Mouse (Mus musculus) midbrain, embryonic 16.5 days (tissue): ENCODE results near the gene Spata17. TPM values are rescaled to one million over a fixed set of nuclear protein-coding genes. Genes with fewer than 3 reads are reported as not detected.

Source experiments
- ATAC-seq: fragments of 200-750 bp; cut with Nextera tagmentation; 2 replicates; pipeline ENCODE4 v1.8.0; 2017; ENCODE audit warnings: moderate TSS enrichment
- H3K27ac ChIP-seq: fragments of 300-500 bp; sonication (generic); 2 replicates; pipeline ENCODE4 v1.5.1; 2014; ENCODE audit warnings: mild to moderate bottlenecking, low read length, mixed read lengths
- H3K27me3 ChIP-seq: fragments of 300-500 bp; sonication (generic); 2 replicates; pipeline ENCODE4 v1.6.1; 2014; ENCODE audit warnings: low read depth, low read length, mixed read lengths; ENCODE audit not compliant: control insufficient read depth, insufficient read depth
- H3K36me3 ChIP-seq: fragments of 300-500 bp; sonication (generic); 2 replicates; pipeline ENCODE4 v1.6.1; 2014; ENCODE audit warnings: mild to moderate bottlenecking, low read length, moderate library complexity, mixed read lengths; ENCODE audit not compliant: control insufficient read depth, insufficient read depth
- H3K4me1 ChIP-seq: fragments of 300-500 bp; sonication (generic); 2 replicates; pipeline ENCODE4 v1.6.1; 2014; ENCODE audit warnings: mild to moderate bottlenecking, low read length, mixed read lengths; ENCODE audit not compliant: control insufficient read depth, insufficient read depth
- H3K4me2 ChIP-seq: fragments of 300-500 bp; sonication (generic); 2 replicates; pipeline ENCODE4 v1.6.1; 2014; ENCODE audit warnings: mild to moderate bottlenecking, low read length, mixed read lengths
- H3K4me3 ChIP-seq: fragments of 300-500 bp; sonication (generic); 2 replicates; pipeline ENCODE4 v1.5.1; 2014; ENCODE audit warnings: low read depth, mild to moderate bottlenecking, low read length, moderate library complexity, mixed read lengths
- H3K9ac ChIP-seq: fragments of 300-500 bp; sonication (generic); 2 replicates; pipeline ENCODE4 v1.6.1; 2014; ENCODE audit warnings: low read depth, low read length, mixed read lengths
- H3K9me3 ChIP-seq: fragments of 300-500 bp; sonication (generic); replicated peaks from 2 replicates; pipeline ENCODE4 v1.6.1; 2014; ENCODE audit warnings: mild to moderate bottlenecking, low read length, mixed read lengths; ENCODE audit not compliant: control insufficient read depth, poor library complexity, severe bottlenecking
- WGBS: fragments of 180-500 bp; shearing (Covaris S2); extraction: QIAGEN DNeasy Blood & Tissue Kit; methylation state at CpG from one replicate; pipeline ENCODE4 v1.1.7; 2014; 5-methylcytosine and 5-hydroxymethylcytosine counted together
- polyA plus RNA-seq: library from polyadenylated mRNA; unstranded; fragments of >200 nt; fragmentation: Nextera tagmentation; extraction: Ambion mirVana; gene quantifications from 2 replicates; pipeline ENCODE4 v1.2.1, GENCODE M21; 2015

The Spata17 gene
- polyA plus RNA-seq, 1 experiment from 2014 or later: 2.4 TPM

DNA sequence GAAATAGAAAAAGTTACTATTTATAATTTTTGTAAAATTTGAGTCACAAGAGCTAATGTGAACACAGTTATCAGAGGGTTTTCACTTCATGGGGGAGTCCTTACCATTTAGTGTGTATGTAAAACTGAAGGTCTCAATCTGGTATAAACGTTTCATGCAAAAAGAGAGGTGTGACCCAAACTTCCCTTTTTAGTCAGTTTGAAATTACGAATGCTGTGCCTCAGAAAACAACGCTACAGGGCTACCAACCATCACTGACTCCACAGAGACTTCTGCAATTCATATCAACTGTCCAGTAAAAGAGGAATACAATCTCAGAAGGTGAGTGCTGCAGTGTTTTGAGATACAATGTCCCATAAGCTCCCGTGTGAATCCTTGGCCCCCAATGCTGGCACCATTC, 175.5 kb downstream of the Spata17 start:
- H3K27me3 ChIP-seq: no peaks in the 10 kb centered on the region
- H3K9ac ChIP-seq: no peak overlapping the region
- no peaks in the 10 kb centered on the region for H3K4me1 ChIP-seq
- H3K27ac ChIP-seq: no peak overlapping the region
- no peaks in the 10 kb centered on the region for H3K36me3 ChIP-seq
- ATAC-seq: no peak
- H3K9me3 ChIP-seq: no peaks in the 10 kb centered on the region
- no peak overlapping the region for H3K4me2 ChIP-seq
- no peak overlapping the region for H3K4me3 ChIP-seq
- WGBS: 82% methylated on average over 4 of the region's 4 CpGs

DNA sequence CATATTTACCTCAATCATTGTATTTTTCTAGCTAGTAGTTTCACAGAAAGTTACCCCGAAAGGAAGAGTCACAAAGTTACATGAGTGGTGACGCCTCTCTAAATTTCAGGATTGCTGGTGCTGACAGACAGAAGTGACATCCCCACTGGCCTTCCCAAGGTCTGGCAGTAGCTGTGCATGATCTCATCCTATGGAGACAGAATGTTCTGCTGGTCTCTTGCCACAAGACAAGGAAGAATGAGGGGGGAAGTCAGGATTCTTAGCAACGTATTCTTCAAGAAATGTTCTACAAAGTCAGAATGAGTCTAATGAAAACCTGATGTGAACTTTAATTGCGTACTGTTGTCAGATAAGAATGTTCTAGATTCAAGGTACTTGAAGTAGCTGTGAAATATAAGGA, 179.5 kb downstream of the Spata17 start:
- no peaks in the 10 kb centered on the region for H3K27me3 ChIP-seq
- H3K4me1 ChIP-seq: no peaks in the 10 kb centered on the region
- ATAC-seq: no peak
- H3K4me2 ChIP-seq: no peak overlapping the region
- no peaks in the 10 kb centered on the region for H3K36me3 ChIP-seq
- H3K9me3 ChIP-seq: no peaks in the 10 kb centered on the region
- 97% methylated on average over 4 of the region's 4 CpGs for WGBS
- no peak overlapping the region for H3K27ac ChIP-seq
- H3K4me3 ChIP-seq: no peak overlapping the region
- H3K9ac ChIP-seq: no peak overlapping the region

DNA sequence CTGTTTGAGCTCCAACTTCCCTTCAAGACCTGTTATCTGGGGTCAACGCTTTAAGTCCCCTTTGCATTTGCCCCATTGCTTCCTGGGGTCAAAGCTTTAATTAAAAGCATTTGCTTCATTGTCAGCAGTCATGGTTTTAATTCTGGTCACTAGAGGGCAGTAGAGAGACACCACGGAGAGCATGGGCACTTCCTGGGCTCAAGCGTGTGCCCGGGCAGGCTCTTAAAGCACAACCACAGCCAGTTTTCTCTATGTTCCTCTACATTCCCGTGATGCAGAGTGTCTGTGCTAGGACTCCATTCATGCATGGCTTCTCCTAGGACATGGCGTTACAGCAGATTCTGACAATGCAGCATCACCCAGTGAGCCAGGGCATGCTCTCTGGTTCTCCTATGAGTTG, 183.5 kb downstream of the Spata17 start:
- H3K4me3 ChIP-seq: no peak overlapping the region
- no peaks in the 10 kb centered on the region for H3K27me3 ChIP-seq
- H3K27ac ChIP-seq: no peak overlapping the region
- no peak overlapping the region for H3K4me2 ChIP-seq
- no peak overlapping the region for H3K9ac ChIP-seq
- no peak for ATAC-seq
- H3K4me1 ChIP-seq: no peaks in the 10 kb centered on the region
- no peaks in the 10 kb centered on the region for H3K9me3 ChIP-seq
- no peaks in the 10 kb centered on the region for H3K36me3 ChIP-seq
- 52% methylated on average over 6 of the region's 6 CpGs for WGBS

DNA sequence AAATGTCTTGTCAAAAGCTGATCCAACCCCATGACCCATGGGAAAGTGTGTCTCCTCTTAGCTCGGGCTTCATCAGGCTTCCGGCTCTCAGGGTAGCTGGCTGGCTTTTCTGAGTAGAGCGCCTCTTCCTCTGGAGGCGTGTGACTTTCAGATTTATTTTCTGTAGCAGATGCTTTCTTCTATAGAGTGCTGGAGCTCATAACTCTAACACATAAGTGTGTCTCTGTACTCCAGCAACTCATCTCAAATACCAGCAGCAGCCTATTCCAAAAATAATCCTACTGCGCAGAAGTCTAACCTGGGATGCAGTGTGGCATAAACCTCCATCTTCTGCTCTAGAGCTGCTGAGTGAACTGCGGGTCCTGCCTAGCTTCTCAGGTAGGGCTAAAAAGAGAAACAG, 186.4 kb downstream of the Spata17 start:
- no peaks in the 10 kb centered on the region for H3K9me3 ChIP-seq
- H3K4me2 ChIP-seq: no peak overlapping the region
- H3K4me3 ChIP-seq: no peak overlapping the region
- ATAC-seq: no peak
- no peak overlapping the region for H3K9ac ChIP-seq
- H3K4me1 ChIP-seq: no peaks in the 10 kb centered on the region
- WGBS: 95% methylated on average over 6 of the region's 6 CpGs
- no peaks in the 10 kb centered on the region for H3K27me3 ChIP-seq
- no peaks in the 10 kb centered on the region for H3K36me3 ChIP-seq
- H3K27ac ChIP-seq: no peak overlapping the region

DNA sequence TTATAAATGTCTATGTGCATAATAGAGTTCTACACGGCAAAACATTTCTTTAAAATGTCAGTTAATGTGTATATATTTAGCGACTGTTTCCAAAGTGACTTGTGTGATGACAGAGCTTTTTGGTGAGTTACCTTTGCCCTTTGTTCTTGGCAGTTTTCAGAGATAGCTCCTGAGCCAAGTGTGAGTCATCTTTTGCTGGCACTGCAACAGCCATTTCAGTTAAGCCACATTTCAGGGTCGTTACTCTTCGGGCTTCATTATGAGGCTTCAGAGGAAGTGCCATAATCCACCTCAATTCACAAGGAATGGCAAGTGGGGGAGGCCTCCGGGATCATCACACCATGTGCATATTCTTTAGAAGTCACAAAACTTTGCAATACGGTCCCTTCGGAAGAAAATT, 195.3 kb downstream of the Spata17 start:
- Histone ChIP-seq H3K9me3 (no peaks in the 10 kb centered on the region), H3K9ac (no peak overlapping the region), H3K4me3 (no peak overlapping the region), H3K4me1 (no peaks in the 10 kb centered on the region), H3K27ac (no peak overlapping the region), H3K36me3 (no peaks in the 10 kb centered on the region), H3K4me2 (no peak overlapping the region), H3K27me3 (no peaks in the 10 kb centered on the region)
- WGBS: 85% methylated on average over 7 of the region's 7 CpGs
- ATAC-seq: no peak

DNA sequence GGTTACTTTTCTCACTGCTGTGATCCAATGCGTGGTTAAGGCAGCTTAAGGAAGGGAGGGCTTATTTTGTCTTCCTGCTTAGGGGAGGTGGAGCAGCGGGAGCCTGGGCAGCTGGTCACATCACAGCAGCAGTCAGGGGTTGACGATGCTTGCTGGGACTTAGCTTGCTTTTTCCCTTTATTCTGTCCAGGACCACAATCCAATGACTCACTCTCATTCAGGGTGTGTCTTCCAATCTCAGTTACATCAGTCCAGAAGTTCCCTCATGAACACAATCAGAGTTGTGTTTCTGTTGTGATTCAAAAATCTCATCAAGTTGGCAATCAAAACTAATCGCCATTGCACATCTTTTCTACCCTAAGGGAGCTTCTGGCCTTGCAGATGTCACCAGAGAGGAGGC, 199.1 kb downstream of the Spata17 start:
- H3K36me3 ChIP-seq: no peaks in the 10 kb centered on the region
- H3K4me2 ChIP-seq: no peak overlapping the region
- H3K27ac ChIP-seq: no peak overlapping the region
- no peak overlapping the region for H3K9ac ChIP-seq
- H3K9me3 ChIP-seq: no peaks in the 10 kb centered on the region
- no peak overlapping the region for H3K4me3 ChIP-seq
- ATAC-seq: no peak
- 56% methylated on average over 4 of the region's 4 CpGs for WGBS
- no peaks in the 10 kb centered on the region for H3K4me1 ChIP-seq
- no peaks in the 10 kb centered on the region for H3K27me3 ChIP-seq

DNA sequence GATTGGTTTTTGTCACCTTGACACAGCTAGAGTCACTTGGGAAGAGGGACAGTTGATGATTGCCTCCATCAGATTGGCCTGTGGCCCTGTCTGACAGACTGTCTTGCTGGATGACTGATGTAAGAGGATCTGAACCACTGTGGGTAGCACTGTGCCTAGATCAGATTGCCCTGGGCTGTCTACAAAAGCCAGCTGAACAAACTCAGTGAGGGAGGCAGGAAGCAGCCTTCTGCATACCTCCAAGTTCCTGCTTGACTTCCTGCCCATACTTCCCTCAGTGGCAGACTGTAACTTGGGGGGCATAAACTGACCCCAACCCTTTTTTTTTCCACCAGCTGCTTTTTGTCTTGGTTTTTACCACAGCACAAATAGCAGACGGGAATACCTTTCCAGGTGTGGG, 199.6 kb downstream of the Spata17 start:
- Histone ChIP-seq H3K9me3 (no peaks in the 10 kb centered on the region), H3K4me1 (no peaks in the 10 kb centered on the region), H3K9ac (no peak overlapping the region), H3K4me3 (no peak overlapping the region), H3K36me3 (no peaks in the 10 kb centered on the region), H3K27me3 (no peaks in the 10 kb centered on the region), H3K27ac (no peak overlapping the region), H3K4me2 (no peak overlapping the region)
- ATAC-seq: no peak
- WGBS: 91% methylated on average over 1 of the region's 1 CpGs

DNA sequence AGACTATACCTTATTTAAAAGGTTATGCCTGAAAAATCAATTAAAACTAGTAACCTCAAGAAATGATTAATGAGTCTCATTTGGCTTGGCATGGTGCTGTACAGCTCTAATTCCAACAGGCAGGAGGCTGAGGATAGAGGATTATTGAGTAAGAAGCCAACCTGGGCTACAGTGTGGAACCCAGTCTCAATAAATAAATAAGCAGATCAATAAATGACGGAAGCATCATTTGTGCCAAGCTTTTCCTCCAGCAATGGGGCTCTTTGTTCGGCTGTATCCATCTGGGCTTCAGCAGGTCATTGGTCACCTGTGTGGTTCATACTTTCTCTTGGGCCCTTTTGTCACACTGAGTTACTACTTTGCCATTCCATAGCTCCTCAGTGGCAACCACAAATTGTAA, 201.1 kb downstream of the Spata17 start:
- H3K36me3 ChIP-seq: no peaks in the 10 kb centered on the region
- ATAC-seq: no peak
- H3K27me3 ChIP-seq: no peaks in the 10 kb centered on the region
- H3K4me3 ChIP-seq: no peak overlapping the region
- no peaks in the 10 kb centered on the region for H3K4me1 ChIP-seq
- H3K4me2 ChIP-seq: no peak overlapping the region
- H3K9me3 ChIP-seq: no peaks in the 10 kb centered on the region
- no peak overlapping the region for H3K27ac ChIP-seq
- WGBS: 93% methylated on average over 2 of the region's 2 CpGs
- no peak overlapping the region for H3K9ac ChIP-seq

DNA sequence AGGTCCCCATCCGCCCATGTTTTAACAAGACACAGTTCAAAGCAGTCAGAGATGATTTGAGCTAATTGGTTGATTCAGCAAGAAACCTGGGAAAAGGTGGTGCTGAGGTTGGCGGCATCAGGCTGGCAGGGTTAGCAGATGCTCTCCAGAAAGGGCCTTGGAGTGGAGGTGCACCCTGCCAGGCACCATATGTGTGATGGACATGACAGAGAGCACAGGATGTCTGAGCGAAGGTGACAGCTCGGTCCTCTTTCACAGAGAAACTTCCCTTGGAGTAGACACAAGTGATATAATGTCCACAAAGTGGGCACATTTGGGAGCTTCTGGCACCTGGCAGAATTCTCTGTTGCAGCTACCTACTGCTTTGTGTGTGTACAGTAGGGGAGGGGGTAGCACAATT, 203.7 kb downstream of the Spata17 start:
- Histone ChIP-seq H3K36me3 (no peaks in the 10 kb centered on the region), H3K4me3 (no peak overlapping the region), H3K4me2 (no peak overlapping the region), H3K9me3 (no peaks in the 10 kb centered on the region), H3K4me1 (no peaks in the 10 kb centered on the region), H3K27ac (no peak overlapping the region), H3K9ac (no peak overlapping the region), H3K27me3 (no peaks in the 10 kb centered on the region)
- 82% methylated on average over 4 of the region's 4 CpGs for WGBS
- no peak for ATAC-seq

DNA sequence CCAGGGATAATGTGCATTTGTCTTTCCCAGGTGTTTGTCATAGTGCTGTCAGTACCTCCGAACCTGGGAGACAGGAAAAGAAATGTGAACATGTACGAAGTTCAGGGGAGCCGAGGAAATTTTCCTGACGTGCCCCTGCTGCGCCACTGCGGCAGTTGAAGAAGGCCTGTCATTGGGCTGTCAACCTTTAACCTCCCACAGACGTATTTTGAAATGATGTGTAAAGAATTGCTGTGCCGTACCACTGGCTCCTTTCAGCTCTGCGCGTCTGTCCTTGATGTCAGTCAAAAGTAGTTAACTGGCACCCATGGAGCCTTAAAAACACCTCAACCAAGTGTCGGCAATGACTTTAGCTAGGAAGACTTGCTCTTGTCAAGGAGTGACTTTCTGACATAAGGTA, 205.2 kb downstream of the Spata17 start:
- 72% methylated on average over 11 of the region's 11 CpGs for WGBS
- H3K27me3 ChIP-seq: no peaks in the 10 kb centered on the region
- no peak for ATAC-seq
- H3K27ac ChIP-seq: no peak overlapping the region
- no peak overlapping the region for H3K9ac ChIP-seq
- no peak overlapping the region for H3K4me2 ChIP-seq
- H3K4me3 ChIP-seq: no peak overlapping the region
- H3K4me1 ChIP-seq: no peaks in the 10 kb centered on the region
- no peaks in the 10 kb centered on the region for H3K36me3 ChIP-seq
- H3K9me3 ChIP-seq: no peaks in the 10 kb centered on the region
